Mouse (Mus musculus): ENCODE results near the gene Mindy4.

Mindy4 gene

DNA sequence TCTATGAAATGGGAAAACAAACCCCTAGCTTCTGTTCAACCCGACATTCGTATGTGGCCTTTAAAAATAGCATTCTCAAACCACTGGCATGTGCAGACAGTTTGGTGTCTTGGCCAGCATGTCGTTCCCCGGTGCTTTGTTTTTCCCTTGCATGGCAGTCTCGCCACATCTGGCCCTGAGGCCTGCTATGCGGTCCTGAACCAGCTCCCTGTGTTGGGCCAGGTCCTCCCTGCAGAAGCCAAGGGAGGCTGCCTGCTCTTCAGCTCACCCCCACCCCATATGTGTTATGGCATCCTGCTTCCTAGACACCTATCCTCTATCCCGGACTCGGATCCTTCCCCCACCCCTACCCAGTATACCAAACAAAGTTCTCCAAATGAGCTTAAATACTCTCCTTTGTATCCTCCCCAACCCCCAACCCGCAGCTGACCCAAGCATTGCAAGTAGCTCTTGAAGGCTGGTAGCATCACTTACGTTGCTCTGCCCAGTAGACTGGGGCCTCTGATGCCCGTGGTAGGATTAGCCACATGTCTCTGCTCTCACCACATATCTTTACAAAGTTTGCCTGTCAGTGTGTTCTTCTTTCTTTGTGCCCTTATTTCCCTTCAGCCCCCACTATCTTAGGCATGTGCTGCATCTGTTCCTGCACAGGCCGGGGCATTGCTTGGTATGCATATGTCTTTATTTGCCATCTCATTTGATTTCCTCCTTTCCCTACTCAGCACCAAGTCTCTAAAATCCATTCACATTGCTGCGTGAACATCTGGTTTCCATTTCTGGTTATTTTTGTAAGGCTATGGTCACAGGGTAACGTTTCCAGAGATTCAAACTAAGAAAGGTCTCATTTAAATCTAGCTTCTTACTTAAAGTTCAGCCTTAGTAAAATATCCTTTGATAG is 55.5 kb downstream of the Mindy4 start:
- DNase-seq = no peak

DNA sequence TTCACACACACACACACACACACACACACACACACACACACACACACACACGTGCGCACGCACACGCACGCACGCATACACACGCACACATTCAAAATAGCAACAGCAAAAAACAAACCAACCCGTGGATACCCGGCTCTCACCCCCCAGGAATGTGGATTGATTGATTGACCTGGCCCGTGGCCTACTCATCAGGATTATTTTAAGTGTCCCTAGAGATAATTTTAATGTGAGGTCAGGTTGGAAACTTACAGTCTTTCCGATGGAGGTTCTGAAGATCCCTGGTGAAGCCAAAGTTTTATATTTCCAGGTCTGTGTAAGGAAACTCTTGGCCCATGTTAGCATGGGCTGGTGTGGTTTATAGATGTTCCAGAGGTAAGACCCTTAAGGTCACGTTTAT is 59.0 kb downstream of the Mindy4 start:
- DNase-seq = no peak

DNA sequence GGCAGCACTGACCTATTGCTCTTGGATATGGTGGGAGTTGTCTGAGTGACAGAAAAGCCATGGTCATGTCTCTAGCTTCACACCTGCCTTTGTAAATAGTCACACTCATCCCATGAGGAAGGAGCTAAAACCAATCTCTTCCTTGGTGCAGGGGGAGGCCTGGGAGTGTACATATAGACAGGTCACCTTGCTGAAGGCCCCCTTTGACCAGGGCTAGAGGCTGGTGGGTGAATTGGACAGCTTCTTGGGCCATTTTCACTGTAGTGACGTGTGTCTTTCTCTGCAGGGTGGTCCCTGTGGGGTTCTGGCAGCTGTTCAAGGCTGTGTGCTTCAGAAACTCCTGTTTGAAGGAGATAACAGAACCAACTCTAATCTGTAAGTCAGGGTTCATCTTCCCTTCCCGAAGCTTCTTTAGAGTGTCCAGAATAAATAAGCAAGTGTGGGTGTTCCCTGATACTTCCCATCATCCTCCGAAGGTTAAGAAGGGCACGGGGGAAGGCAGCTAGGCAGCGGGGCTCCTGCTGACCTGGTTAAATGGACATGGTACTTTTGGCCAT is 60.4 kb downstream of the Mindy4 start:
- DNase-seq = no peak

DNA sequence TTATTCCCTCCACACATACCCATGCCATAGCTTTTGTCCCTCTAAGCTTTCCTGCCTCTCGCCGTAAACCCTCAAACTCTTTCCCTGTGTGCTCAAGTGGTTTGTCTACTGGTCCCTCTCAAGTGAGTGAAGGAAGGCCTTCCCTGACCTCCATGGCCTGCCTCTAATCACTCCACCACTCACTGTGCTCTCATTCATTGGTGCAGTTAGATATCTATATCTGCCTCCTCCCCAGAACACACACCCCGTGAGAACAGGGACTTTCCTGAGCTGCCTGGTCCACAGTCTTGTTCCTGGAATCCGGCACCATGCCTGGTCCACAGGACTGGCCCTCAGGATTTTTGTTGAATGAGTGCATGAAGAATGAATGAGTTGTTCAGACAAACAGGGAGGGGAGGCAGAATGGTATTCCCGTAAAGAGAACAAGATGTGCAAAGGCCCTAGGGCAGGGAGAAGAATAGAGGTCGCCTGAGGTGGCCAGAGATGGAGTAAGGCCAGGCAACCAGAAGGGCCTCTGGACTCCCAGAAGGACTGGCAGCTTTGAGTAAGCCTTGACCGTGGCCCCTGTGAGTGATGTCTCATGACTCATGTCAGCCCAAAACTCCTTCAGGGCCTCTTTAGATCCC is 61.7 kb downstream of the Mindy4 start:
- DNase-seq = no peak

DNA sequence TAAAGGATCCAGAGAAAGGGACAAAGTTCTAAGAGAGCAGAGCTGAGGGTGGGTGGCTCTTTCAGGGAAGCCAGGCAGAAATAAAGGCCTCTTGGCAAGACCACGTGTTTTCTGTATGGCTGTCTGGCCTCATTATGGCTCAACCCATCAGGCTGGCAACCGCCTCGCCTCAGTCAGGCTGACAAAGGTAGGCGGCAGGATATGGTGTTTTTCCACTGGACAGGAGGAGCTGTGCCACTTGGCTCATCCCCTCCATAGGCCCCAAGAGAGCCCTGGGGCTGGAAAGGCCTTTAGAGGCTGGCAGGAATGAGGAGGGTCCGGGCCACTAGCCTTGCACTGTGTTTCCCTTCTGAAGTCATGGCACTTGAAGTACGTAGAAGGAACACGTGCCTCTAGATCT is 69.8 kb downstream of the Mindy4 start:
- no peak for DNase-seq

DNA sequence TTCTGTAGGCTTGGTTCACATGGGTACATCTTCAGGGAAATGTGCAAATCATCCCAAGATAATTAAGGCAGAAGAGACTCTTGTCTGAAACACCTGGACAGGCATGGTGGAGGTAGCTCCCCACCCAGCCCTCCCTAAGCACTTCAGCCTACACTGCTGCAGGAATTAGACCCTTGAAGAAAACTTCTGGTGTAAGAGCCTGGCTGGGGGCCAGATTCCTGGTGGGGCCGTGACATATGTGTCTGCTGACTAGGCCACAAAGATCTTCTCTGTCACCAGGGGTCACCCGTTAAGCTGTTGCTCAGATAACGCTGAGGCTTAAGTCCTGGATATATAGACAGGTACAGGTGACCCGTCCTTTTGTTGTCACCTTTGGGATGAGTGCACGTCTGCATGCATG is 70.3 kb downstream of the Mindy4 start:
- DNase-seq = no peak

DNA sequence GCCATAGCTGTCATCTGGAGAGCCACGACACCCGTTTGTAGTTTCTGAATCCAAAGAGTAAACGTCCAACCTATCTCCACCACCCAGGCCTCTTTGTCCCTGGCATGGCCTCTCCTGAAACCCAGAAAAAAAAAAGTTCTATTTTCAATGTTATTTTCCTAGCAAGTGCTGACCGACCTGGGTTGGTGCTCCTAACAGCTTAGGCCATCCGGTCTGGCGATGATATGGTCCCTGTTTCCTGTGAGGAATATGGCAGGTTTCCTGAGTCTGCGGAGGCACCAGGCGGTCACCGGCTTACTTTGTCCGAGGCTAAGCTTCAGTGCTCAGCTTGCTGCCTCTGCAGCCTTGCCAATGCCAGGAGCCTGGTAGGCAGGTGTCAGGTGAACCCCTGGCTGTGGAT is 71.8 kb downstream of the Mindy4 start:
- peak; percentile 42 for DNase-seq

DNA sequence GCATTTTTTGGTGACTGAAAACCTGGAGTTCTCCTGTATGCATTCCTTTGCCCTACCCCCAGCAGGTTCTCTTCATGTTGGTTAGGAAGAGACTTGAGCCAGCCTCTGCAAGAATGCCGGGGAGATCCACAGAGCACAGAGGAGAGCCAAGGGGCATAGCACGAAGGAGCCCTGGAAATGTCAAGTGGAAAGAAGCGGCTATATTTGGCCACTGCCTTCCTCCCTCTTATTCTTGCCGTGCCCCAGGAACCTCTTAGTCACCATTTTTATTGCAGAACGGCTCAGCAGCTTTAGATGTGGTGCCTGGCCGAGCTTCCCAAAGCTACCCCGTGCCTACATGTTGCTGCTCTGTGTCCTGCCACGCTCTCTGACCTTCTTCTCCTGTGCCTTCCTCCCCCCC is 72.6 kb downstream of the Mindy4 start:
- no peak for DNase-seq

DNA sequence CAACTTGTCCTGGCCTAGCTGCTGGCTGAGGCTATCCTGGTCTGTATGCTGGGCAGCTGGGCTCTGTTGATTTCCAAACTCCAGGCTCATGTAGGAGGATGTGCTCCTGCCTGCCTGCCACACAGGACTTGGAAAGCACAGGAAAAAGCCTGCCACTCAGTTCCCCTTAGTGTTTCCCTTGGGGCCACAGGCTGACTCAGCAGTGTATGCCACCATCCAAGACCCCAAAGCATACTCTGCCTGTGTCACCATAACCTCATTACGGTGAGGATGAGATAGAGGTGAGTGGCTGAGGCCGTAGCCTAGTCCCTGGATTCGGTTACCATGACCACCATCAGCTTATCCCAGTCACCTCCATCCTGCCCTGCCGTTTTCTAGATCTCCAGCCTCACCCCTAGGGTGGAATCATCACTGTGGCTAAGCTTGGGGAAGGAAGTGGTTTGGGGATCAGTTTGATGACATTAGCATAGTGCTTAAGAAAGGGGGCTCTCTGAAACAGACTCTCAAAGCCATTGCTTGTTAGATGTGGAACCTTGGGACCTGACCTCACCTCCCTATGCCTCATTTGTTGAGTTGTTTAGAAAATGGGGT is 73.6 kb downstream of the Mindy4 start:
- no peak for DNase-seq

DNA sequence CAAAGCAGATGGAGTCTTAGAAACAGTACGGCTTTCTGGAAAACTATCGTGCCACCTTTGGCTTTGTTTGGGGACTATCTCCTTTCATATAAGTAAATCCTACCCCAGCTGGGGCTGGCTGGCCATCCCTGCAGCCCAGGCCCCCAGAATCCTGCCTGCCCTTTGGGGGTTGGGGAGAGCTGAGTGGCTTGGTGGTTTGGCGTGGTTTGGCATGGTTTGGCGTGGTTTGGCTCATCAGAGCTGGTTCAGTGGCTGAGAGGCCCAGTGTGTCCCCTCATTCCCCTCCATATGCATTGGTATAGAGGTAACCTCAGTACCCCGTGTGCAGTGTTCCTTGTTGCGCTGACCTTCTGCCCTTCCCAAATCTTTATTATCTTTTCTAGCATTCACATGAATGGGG is 74.9 kb downstream of the Mindy4 start:
- DNase-seq = no peak

DNA sequence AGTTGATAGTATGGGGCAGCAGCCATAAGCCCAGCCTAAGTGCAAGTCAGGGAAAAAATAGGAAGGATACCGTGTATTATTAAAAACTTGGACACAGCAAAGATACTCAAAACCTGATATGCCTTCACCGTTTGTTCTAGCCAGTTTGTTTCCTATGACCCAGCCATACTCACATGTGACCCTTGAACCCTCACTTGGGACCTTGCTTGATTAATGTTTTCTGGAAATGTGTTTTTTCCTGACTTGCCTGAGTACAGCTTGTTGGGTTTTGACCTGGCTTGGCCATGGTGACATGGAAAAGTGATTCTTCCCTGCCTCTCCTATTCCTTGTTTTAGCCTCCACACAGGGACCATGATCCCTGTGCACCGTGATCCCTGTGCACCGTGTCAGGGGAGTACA is 75.3 kb downstream of the Mindy4 start:
- DNase-seq = no peak

DNA sequence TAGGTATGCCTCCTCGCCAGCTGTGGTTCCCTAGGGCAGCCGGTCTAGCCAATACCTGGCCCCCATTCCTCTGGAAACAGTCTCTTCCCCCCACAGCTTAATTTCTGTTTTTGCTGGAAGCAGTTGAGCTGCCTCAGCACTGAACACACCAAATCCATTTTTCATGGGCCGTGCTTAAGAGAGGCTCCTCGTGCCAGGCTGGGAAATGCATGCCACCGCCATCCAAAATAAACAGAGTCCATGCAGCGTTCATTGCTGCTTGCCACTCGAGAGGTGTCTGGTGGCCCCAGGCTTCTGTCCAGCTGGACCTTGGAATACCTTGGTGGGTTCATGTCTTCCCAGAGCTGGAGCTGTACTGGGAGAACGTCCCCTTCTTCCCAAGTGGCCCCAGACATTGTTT is 77.8 kb downstream of the Mindy4 start:
- no peak for DNase-seq

DNA sequence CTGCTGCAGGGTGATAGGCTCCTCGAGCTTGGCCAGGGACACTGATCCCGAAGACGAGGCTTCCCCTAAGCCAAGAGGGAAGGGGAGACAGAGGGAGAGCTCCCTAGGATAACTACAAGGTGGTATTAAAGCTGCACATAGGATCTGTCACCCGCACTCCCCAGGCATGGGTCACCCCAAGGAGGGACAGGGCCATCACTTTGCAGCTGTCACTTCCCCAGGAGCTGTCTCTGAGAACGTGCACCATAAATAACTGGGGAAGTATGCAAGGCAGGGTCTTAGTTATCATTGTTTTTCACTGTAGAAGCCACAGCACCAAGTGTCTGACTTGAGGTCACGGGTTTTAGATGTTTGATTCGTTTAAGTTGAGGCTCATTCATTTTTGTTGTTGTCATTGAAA is 78.5 kb downstream of the Mindy4 start:
- no peak for DNase-seq

DNA sequence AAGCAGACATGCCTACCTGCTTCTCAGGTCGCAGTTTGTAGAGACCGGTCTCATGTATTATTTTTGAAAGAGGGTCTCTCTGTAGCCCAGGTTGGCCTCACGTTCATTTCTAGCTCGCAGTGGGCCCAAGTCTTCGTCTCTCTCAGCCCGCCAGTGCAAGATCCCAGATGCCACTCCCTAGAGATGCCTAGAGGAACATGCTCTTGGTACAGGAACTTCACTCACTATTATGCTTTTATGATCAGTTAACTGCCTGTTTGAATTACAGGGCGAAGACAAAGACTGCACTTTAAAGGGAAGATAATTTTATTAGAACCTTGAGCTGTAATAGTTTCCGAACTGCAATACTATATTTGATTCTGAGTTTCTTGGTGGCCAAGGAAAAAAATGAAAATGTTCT is 79.2 kb downstream of the Mindy4 start:
- no peak for DNase-seq

DNA sequence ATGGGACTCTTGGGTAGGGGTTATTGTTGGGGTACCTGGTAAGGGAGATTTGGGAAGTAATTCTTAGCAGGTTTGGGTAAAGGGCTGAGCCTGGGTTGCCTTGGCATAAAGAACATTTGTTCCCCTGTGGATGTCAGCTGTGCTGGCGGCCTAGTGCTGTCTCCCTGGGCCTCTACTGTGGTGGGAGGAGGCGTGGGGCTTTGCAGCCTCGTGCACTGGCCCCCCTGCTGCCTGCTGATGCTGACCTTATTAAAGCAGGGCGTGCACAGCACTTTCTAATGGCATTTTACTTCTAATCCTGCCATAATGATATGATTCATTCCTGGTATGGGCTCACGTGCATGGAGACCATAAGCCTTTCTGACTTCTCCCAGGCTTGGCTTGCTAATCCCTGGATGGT is 82.0 kb downstream of the Mindy4 start:
- no peak for DNase-seq

DNA sequence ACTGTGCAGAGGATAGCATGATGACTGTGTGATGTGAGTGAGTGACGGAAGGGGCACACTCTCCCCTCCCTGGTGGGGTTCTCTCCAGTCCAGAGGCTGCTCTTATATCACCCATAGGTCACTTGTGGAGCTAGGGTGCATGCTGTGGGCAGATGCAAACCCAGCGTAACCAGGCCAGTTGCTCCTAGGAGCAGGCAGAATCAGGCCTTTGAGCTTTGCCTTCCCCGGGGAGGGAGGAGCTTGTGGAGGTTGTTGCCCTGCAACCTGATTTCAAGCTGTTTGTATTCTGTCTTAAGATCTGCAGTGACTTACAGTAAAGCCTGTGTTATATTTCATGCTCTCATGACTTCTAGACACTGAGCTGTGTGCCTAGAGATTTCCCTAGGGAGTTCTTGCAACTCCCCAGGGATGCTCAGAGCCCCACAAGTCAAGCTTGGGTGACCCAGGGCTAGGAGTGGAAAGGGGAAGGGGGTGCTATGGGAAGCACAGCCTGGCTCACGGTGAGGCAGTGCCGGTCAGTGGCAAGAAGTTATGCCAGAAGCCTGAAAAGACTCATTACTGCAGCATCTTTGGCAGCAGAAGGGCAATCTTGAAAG is 84.9 kb downstream of the Mindy4 start:
- peak; percentile 42 for DNase-seq

DNA sequence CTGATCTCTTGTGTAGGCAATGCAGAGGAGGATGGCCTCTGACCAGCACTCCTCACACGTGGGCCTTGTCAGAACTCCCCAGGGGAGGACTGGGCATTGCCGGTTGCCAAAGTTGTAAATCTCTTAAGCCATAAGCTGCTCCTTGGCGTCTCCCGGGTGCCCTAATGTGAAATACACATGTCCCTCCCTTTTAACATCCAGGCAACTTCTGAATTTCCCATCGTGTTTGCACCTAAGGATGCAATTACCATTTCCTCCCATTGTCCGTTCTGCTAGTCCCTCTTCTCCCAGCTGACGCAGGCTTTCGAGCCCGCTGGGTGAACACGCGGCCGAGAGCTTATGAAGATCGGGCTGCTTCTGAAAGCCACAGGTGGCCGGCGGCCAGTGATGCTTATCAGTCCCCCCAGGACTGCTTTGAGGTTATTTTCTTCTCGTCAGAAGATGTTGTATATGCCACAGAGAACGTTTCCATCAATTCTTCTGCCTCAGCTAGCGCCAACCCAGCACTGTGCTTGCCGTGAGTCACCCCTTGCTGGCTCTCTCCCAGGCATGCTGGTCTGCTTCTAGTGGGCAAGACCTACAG is 91.5 kb downstream of the Mindy4 start:
- DNase-seq = peak; percentile 66

DNA sequence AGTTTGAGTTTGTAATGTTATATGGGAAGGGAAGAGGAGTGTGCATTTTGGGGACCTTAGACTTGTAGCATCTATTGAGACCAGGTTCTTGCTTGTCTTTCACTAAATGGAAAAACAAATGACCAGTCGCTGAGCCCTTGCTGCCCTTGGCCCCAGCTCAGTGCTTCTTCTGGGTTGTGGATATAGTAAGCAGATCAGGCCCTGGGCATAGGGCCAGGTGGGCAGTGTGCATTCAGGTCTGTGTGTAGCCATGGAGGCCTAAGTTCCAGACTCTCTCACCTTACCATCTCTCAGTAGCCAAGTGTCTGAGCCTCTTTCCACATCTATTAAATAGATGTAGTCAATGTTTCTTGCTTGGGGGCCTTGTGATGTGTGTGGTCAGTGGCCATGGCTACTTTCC is 92.1 kb downstream of the Mindy4 start:
- peak; percentile 46 for DNase-seq

DNA sequence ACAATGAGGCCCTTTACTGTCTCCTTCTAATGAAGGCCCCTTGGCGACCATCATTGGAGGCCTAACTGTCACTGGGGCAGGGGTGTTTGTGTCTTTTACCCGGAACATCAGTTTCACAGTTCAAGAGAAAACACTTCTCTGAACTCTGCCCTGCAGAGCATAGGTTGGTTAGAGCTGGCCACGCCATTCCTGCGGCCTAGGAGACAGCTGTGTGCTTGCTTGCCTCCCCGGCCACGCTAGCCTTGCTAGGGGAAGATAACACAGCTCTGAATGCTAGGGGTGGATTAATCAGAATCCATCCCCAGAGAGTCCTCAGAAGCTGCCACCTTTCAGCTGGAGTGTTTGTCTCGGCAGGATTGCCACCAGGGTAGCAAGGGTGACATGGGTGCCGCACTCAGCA is 96.3 kb downstream of the Mindy4 start:
- peak; percentile 29 for DNase-seq

DNA sequence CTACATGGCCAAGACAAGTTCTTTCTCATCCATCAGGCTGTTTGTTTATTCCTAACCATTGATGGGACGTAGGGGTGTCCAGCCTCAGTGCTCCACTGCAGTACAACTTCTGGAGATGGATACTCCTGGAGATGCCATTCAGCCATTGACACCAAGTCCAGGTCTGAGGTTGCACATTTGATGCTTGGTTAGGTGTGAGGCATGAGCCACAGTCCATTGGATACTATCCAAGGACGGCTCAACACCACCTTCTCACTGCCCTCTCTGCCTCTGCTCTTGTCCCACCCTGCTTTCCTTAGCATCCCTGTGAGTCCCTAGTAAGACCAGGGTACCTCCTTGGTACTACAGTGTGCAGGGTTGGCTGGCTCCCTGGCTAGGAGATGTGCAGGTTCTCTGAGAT is 96.7 kb downstream of the Mindy4 start:
- no peak for DNase-seq

DNA sequence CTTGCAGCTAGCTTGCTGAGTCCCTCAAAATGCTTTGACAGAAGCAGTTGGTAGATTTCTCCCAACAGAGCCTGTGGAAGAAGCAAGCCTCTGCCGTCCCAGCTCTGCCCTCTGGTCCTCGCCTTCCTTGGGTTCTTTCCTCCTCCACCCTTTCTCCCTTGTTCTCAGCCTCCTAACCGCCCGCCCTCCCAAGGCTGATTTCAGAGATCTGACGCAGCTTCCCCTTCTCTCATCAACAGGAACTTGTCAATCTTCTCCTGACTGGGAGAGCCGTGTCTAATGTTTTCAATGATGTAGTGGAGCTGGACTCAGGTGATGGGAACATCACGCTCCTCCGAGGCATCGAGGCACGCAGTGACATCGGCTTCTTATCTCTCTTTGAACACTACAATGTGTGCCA is 97.5 kb downstream of the Mindy4 start:
- no peak for DNase-seq

DNA sequence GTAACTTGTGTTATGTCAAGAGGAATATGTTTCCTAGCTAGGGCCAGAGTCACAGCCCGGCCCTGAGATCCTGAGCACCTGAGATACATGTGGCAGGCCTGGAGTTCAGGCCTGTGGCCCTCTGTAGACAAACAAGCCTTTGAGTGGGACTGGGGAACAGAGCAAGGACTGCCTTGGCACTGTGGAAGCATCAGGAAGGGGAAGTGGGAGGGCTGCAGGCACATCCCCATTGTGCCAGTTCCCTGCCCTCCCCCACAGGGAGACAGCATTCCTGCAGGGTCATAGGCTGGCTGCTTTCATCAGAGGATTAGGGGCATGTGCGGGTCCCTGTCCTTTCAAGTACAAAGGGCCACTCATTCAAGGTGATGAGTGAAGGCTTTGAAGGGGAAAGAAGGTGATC is 107.0 kb downstream of the Mindy4 start:
- DNase-seq = no peak

DNA sequence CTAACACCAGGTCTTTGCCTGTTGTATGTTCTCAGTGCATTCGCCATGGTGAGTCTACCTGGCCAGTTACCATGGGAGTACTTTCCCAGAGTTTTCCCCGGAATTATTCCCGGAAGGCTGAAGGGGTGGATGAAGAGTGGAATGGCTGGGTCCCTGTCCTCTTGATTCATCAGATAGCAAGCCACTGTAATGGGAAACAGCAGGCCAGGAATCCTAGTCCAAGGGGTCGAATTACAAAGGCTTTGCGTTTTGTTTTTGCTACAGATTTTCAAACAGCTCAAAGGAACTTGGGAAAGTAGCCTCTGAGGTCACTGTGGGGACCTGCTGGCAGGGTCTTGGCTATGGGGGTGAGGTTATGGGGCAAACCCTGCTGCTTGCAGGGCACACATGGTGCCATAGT is 108.8 kb downstream of the Mindy4 start:
- DNase-seq = no peak
